Mouse (Mus musculus) erythroblast, embryonic 14.5 days (primary cell): Measurements from ENCODE around the gene Gm10972.
"Not testable (repeated sequence)": the region's sequence is repeated elsewhere in the genome, so short reads cannot be mapped to it uniquely, and the experiment has no call there.

Experiments
- GATA1 ChIP-seq: IDR thresholded peaks from 2 replicates; pipeline ENCODE4 v1.6.1; 2012; ENCODE audit warnings: low read length, inconsistent platforms, mixed read lengths
- TAL1 ChIP-seq: IDR thresholded peaks from 3 replicates; pipeline ENCODE4 v1.6.1; 2012; ENCODE audit warnings: low read length, inconsistent platforms, mixed read lengths

DNA sequence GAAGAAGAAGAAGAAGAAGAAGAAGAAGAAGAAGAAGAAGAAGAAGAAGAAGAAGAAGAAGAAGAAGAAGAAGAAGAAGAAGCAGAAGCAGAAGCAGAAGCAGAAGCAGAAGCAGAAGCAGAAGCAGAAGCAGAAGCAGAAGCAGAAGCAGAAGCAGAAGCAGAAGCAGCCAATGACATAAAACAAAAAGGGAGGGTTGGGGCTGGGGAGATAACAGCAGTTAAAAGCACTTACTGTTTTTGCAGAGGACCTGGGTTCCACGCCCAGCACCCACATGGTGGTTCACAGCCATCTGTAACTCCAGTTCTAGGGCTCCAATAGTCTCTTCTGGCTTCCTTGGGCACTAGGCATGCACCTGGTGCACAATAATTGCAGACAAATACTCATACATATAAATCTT, 46.3 kb downstream of the Gm10972 start:
- not testable (repeated sequence) for TF ChIP-seq GATA1, TAL1
